Mouse (Mus musculus): ENCODE measurements around the gene 2610042L04Rik. TPM values are rescaled to one million over a fixed set of nuclear protein-coding genes. Genes with fewer than 3 reads are reported as not detected.
A peak's percentile ranks its signal among the peaks of the same experiment; 100 is the strongest.
"Not testable (repeated sequence)": the region's sequence is repeated elsewhere in the genome, so short reads cannot be mapped to it uniquely, and the experiment has no call there.

2610042L04Rik gene
- 0.30 and 0.59 TPM in 2 replicates for polyA plus RNA-seq (2015; fragmentation: Nextera tagmentation; extraction: Ambion mirVana)

DNA sequence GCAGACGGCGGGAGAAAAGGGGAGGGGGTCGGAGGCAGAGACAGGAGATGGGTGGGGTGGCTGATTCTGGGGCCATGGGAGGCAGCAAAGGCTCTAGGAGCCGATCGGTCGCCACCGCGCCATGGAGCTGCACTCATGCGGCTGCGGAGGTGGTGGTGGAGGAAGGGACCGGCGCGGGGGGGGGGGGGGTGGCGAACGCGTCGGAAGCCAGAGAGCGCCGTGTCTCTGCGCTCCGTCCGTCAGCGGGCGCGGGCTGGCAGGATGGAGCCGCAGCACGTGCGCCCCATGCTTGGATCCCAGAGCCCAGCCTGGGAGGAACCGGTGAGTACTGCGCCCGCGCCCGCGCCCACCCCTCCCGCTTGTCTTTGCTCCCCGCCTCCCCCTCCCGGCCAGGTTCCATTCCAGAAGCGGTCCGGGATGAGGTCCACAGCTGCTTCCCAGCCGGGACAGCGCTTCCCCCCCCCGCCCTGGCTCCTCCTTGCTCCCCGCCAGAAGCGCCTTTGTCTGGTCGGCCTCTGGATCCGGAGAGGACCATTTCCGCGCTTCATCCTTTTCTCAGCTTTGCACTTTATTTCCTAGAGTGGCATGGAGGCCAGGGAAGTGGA lies at the start of gene 2610042L04Rik:
Gene 2610042L04Rik (plus strand): TSS at position 288 of the 605 bp plus-strand sequence.
- peak within 1 kb of the TSS; percentile 72 for H3K4me2 ChIP-seq
- not testable (repeated sequence) for H3K36me3 ChIP-seq; H3K4me1 ChIP-seq; H3K27me3 ChIP-seq; ATAC-seq (ENCODE audit: insufficient number of reproducible peaks, insufficient read depth, low FRiP score, low TSS enrichment, low read depth); H3K9me3 ChIP-seq; H3K27ac ChIP-seq
- WGBS, result 0% methylated on average over 26 of the region's 48 CpGs
- H3K4me3 ChIP-seq, result peak within 1 kb of the TSS; percentile 44
- 0 out of 2 replicates have a peak within 1 kb of the TSS, but pooled peaks have one; percentile 40 for H3K9ac ChIP-seq

DNA sequence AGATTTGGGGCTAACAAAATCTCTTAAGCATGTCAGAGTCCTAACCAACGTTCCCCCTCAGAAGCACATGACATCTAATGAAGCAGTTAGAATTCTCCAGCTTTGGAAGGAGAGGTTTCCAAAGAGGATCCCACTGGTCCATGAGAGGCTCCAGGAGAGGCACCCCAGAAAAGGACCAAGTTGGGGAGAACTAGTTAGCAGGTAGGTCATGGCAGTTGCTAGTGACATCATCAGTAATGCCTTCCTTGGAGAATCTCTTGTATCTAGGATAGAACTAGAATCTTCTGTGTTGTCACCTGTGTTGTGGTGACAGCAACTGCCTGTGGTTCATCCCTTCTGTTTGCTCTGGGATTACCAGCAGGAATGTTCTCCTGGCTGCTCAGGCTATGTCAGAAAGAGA lies 17.6 kb upstream of the 2610042L04Rik start, which contains the start of gene Gm3149:
Gene Gm3149 (plus strand): TSS at position 301 of the 400 bp plus-strand sequence.
- H3K27ac ChIP-seq; H3K9ac ChIP-seq; H3K4me2 ChIP-seq; H3K4me1 ChIP-seq; H3K9me3 ChIP-seq; H3K4me3 ChIP-seq; H3K36me3 ChIP-seq; ATAC-seq (ENCODE audit: insufficient number of reproducible peaks, insufficient read depth, low FRiP score, low TSS enrichment, low read depth); H3K27me3 ChIP-seq: not testable (repeated sequence)
- no CpG with 5 or more reads among the region's 1 CpGs for WGBS

DNA sequence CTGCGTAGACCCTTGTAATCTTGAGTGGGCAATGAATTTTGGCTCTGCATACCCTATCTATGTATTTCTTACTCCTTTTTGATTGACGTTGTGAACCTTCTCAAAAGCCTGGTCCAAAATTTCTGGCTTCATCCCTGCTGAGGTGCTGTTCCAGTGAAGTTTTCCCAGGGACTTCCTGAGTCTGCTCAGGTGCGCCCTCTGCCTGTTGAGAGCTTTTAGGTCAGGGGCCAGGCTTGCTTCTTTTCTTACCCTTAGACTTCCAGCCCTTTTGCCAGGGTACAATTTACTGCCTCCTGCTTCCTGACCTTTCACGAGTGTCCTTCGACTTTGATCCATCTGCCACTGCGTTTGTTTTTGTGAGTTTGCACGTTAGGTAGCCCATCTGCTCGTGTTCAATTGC lies 943 bp downstream of the 2610042L04Rik start:
- not testable (repeated sequence) for H3K9me3 ChIP-seq; H3K27ac ChIP-seq; H3K4me2 ChIP-seq; H3K27me3 ChIP-seq; H3K9ac ChIP-seq; H3K4me3 ChIP-seq; ATAC-seq (ENCODE audit: insufficient number of reproducible peaks, insufficient read depth, low FRiP score, low TSS enrichment, low read depth); H3K4me1 ChIP-seq; H3K36me3 ChIP-seq
- 15% methylated on average over 8 of the region's 8 CpGs for WGBS

DNA sequence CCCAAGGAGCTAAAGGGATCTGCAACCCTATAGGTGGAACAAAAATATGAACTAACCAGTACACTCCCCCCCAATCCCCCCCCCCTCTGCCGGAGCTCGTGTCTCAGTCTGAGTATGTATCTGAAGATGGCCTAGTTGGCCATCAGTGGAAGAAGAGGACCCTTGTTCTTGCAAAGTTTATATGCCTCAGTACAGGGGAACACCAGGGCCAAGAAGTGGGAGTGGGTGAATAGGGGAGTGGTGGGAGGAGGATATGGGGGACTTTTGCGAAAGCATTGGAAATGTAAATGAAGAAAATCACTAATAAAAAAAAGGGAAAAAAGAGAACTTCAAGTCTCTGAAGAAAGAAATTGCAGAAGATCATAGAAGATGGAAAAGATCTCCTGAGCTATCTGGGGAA lies 34.4 kb downstream of the 2610042L04Rik start:
- H3K9me3 ChIP-seq; H3K4me3 ChIP-seq; H3K4me1 ChIP-seq; H3K27me3 ChIP-seq; H3K36me3 ChIP-seq; H3K9ac ChIP-seq; H3K4me2 ChIP-seq; H3K27ac ChIP-seq; ATAC-seq (ENCODE audit: insufficient number of reproducible peaks, insufficient read depth, low FRiP score, low TSS enrichment, low read depth): not testable (repeated sequence)
- 83% methylated on average over 3 of the region's 3 CpGs for WGBS

DNA sequence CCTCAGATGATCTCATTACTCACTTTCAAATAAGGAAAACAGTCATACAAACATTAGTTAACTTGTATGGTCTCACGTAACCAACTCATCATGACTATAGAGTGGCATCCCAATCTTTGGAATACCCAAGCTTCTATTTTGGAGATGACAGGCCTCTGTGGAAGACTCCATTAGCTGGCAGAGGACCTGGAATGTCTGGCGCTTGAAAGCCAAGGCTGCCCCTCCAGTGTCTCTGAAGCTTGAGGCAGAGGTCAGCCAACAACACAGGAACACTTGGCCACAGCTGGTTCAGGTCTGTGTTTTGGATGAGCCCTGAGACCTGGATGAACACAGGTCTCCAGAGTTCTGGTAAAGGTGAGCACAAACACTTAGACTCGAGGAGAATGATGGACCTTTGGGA lies 35.1 kb downstream of the 2610042L04Rik start:
- not testable (repeated sequence) for H3K9me3 ChIP-seq, H3K9ac ChIP-seq
- WGBS, result 76% methylated on average over 3 of the region's 3 CpGs

DNA sequence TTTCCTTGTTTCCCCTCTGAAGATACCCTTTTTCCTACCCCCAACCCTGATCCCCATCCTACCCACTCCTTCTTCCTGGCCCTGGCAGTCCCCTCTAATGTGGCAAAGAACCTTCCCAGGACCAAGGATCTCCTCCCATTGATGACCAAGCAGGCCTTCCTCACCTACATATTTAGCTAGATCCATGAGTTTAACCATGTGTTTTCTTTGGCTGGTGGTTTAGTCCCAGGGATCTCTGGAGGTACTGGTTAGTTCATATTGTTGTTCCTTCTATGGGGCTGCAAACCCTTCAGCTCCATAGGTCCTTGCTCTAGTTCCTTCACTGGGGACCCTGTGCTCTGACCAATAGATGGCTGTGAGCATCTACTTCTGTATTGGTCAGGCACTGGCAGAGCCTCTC lies 43.3 kb downstream of the 2610042L04Rik start:
- H3K36me3 ChIP-seq; H3K9me3 ChIP-seq; H3K4me3 ChIP-seq; H3K9ac ChIP-seq; ATAC-seq (ENCODE audit: insufficient number of reproducible peaks, insufficient read depth, low FRiP score, low TSS enrichment, low read depth); H3K27ac ChIP-seq; H3K4me2 ChIP-seq; H3K27me3 ChIP-seq; H3K4me1 ChIP-seq: not testable (repeated sequence)

More for the DNA sequence above, 35.1 kb downstream of the 2610042L04Rik start:
- not testable (repeated sequence) for H3K27ac ChIP-seq; H3K4me2 ChIP-seq; H3K4me3 ChIP-seq; H3K27me3 ChIP-seq; ATAC-seq (ENCODE audit: insufficient number of reproducible peaks, insufficient read depth, low FRiP score, low TSS enrichment, low read depth); H3K4me1 ChIP-seq; H3K36me3 ChIP-seq

DNA sequence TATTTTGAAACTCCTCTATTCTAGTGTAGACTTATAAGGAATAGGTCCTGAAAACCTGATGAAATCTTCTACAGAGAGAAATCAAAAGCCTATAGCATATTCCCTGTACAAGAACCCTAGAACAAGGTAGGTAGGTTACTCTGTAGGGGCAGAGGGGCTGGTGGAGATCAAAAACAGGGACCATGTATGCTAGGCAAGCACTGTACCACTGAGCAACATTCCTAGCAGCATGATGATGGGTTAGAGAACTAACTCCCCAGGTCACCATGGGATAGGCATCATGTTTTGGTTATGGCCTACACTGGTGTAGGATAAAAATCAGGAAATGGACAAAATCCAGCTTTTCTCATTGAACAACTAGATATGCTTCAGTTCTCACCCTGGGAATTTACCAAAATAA lies 51.0 kb downstream of the 2610042L04Rik start:
- H3K4me1 ChIP-seq; H3K4me3 ChIP-seq; ATAC-seq (ENCODE audit: insufficient number of reproducible peaks, insufficient read depth, low FRiP score, low TSS enrichment, low read depth); H3K36me3 ChIP-seq; H3K27me3 ChIP-seq; H3K9me3 ChIP-seq; H3K27ac ChIP-seq; H3K9ac ChIP-seq; H3K4me2 ChIP-seq: not testable (repeated sequence)

DNA sequence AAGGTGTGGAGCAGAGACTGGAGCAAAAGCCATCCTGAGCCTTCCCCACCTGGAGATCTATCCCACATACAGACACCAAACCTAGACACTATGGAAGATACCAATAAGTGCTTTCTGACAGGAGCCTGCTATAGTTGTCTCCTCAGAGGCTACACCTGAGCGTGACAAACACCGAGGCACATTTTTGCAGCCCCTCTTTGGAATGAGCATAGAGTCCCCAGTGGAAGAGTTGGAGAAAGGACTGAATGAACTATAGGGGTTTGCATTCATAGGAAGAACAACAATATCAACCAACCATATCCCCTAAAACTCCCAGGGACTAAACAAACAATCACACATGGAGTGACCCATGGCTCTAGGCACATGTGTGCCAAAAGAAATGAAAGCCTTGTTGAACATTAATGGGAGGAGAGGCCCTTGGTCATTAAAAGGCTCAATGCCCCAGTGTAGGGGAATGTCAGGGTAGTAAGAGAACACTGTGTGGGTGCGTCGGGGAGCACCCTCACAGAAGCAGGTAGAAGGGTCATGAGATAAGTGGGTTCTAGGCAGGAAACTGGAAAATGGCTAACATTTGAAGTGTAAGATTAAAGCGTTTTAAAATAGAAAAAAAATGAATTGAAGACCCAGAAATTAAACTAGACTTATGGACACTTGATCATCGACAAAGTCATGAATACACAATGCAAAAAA lies 58.4 kb downstream of the 2610042L04Rik start:
- 82% methylated on average over 4 of the region's 6 CpGs for WGBS

DNA sequence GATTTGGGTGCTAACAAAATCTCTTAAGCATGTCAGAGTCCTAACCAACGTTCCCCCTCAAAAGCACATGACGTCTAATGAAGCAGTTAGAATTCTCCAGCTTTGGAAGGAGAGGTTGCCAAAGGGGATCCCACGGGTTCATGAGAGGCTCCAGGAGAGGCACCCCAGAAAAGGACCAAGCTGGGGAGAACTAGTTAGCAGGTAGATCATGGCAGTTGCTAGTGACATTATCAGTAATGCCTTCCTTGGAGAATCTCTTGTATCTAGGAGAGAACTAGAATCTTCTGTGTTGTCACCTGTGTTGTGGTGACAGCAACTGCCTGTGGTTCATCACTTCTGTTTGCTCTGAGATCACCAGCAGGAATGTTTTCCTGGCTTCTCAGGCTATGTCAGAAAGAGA lies 62.7 kb downstream of the 2610042L04Rik start, which contains the start of gene Gm3159:
Gene Gm3159 (plus strand): TSS at position 301 of the 400 bp plus-strand sequence.
- WGBS, result 65% methylated on average over 2 of the region's 3 CpGs
- ATAC-seq (ENCODE audit: insufficient number of reproducible peaks, insufficient read depth, low FRiP score, low TSS enrichment, low read depth); H3K9me3 ChIP-seq; H3K27ac ChIP-seq; H3K9ac ChIP-seq; H3K36me3 ChIP-seq; H3K4me3 ChIP-seq; H3K4me1 ChIP-seq; H3K4me2 ChIP-seq; H3K27me3 ChIP-seq: not testable (repeated sequence)

More for the DNA sequence above, 58.4 kb downstream of the 2610042L04Rik start:
- not testable (repeated sequence) for ATAC-seq (ENCODE audit: insufficient number of reproducible peaks, insufficient read depth, low FRiP score, low TSS enrichment, low read depth); H3K4me3 ChIP-seq; H3K4me1 ChIP-seq; H3K27ac ChIP-seq; H3K4me2 ChIP-seq; H3K9me3 ChIP-seq; H3K36me3 ChIP-seq; H3K27me3 ChIP-seq; H3K9ac ChIP-seq

DNA sequence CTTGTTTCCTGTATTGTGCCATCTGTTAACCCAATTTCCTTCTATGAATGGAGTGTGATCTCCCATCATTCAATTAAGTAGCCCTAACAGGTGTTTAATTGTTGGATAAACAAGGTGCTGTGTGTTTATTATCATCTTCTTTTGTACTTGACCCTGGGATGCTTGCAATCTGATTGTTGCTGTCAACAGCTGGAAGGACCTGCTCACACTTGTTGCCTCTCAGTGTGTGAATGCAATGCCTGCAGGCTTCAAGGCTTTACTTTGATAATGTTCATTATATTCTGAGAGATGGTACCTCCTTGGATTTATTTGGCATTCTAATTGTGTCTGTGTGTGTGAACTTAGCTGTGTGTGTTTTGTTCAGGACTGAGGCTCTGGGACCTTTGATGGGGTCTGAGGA lies 64.1 kb downstream of the 2610042L04Rik start:
- not testable (repeated sequence) for H3K4me3 ChIP-seq; H3K27ac ChIP-seq; H3K4me1 ChIP-seq; H3K36me3 ChIP-seq; ATAC-seq (ENCODE audit: insufficient number of reproducible peaks, insufficient read depth, low FRiP score, low TSS enrichment, low read depth); H3K9ac ChIP-seq; H3K4me2 ChIP-seq; H3K9me3 ChIP-seq; H3K27me3 ChIP-seq

DNA sequence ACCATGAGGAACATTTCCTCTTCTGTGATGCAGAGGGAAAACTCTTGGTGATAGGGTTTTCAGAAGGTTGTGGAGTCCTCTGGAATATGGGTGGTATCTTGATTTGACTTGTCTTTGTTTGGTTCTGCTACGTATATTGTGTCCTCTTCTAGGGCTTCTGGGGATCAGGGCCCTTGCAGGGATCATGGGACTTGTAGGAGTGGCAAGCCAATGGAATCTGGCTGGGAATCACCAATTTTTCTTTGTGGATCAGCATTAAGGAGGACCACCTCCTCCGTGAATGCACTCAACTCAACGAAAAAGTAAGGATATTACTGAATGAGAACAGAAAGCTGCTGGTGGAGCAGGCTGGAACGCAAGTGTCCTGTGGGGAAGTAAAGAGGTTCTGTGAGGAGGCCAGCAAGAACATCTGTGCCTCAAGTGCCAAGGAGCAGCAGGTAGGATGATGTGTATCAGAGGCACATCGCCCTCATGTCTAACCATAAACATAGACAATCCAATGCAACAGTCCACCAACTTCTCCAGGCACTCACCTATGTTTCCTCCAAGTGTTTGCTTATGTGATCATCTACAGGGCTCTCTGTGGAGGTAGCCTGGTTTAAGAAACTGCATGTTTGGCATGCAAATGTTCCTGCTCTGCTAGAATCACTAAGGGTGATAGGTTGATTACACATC lies 65.7 kb downstream of the 2610042L04Rik start:
- not testable (repeated sequence) for H3K4me1 ChIP-seq; H3K27me3 ChIP-seq; H3K9ac ChIP-seq; ATAC-seq (ENCODE audit: insufficient number of reproducible peaks, insufficient read depth, low FRiP score, low TSS enrichment, low read depth); H3K36me3 ChIP-seq; H3K4me3 ChIP-seq; H3K9me3 ChIP-seq; H3K4me2 ChIP-seq; H3K27ac ChIP-seq
- WGBS, result 89% methylated on average over 5 of the region's 5 CpGs

DNA sequence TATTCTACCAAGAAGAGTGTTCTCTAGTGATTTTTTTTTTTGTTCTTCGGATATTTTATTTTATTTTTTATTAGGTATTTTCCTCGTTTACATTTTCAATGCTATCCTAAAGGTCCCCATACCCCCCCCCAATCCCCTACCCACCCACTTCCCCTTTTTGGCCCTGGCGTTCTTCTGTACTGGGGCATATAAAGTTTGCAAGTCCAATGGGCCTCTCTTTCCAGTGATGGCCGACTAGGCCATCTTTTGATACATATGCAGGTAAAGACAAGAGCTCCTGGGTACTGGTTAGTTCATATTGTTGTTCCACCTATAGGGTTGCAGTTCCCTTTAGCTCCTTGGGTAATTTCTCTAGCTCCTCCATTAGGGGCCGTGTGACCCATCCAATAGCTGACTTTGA lies 66.7 kb downstream of the 2610042L04Rik start:
- not testable (repeated sequence) for H3K36me3 ChIP-seq; H3K27ac ChIP-seq; ATAC-seq (ENCODE audit: insufficient number of reproducible peaks, insufficient read depth, low FRiP score, low TSS enrichment, low read depth); H3K9ac ChIP-seq; H3K4me3 ChIP-seq; H3K9me3 ChIP-seq; H3K4me1 ChIP-seq; H3K27me3 ChIP-seq; H3K4me2 ChIP-seq
- 78% methylated on average over 5 of the region's 5 CpGs for WGBS

Measured in embryonic facial prominence, embryonic 13.5 days (tissue).